Mouse (Mus musculus): ENCODE data around the gene Ppil6.

GRCm38 (mm10) chr10:41536714-41537113 is 46.5 kb downstream of the Ppil6 start:
- TF ChIP-seq CTCF (IDR thresholded peaks at IDR 0.05; ENCODE audit: low read depth, low read length) (no peak), POLR2A (IDR thresholded peaks at IDR 0.05; ENCODE audit: extremely low read depth, insufficient read depth, low read length) (no peak)

All from liver, adult 2 months (tissue).